Mouse (Mus musculus) heart, embryonic 11.5 days (tissue): ENCODE data around the gene Hnrnpdl. TPM values are rescaled to one million over a fixed set of nuclear protein-coding genes. Genes with fewer than 3 reads are reported as not detected.

Experiments
- ATAC-seq: fragments of 200-750 bp; cut with Nextera tagmentation; replicated peaks from 2 replicates; pipeline ENCODE4 v1.8.0; 2017; ENCODE audit warnings: moderate library complexity; ENCODE audit not compliant: insufficient number of reproducible peaks, low FRiP score, low TSS enrichment
- H3K27ac ChIP-seq: fragments of 300-500 bp; sonication (generic); 2 replicates; pipeline ENCODE4 v1.5.1; 2014; ENCODE audit warnings: mild to moderate bottlenecking, low read depth, low read length
- H3K27me3 ChIP-seq: fragments of 300-500 bp; sonication (generic); 2 replicates; pipeline ENCODE4 v1.6.1; 2014; ENCODE audit warnings: mild to moderate bottlenecking, low read length, mixed read lengths; ENCODE audit not compliant: control insufficient read depth, insufficient read depth
- H3K36me3 ChIP-seq: fragments of 300-500 bp; sonication (generic); 2 replicates; pipeline ENCODE4 v1.6.1; 2014; ENCODE audit warnings: mild to moderate bottlenecking, low read length, moderate library complexity, mixed read lengths; ENCODE audit not compliant: control insufficient read depth, insufficient read depth
- H3K4me1 ChIP-seq: fragments of 300-500 bp; sonication (generic); 2 replicates; pipeline ENCODE4 v1.6.1; 2014; ENCODE audit warnings: low read length; ENCODE audit not compliant: control insufficient read depth, insufficient read depth
- H3K4me2 ChIP-seq: fragments of 300-500 bp; sonication (generic); 2 replicates; pipeline ENCODE4 v1.6.1; 2014; ENCODE audit warnings: mild to moderate bottlenecking, moderate library complexity
- H3K4me3 ChIP-seq: fragments of 300-500 bp; sonication (generic); 2 replicates; pipeline ENCODE4 v1.5.1; 2014; ENCODE audit warnings: low read depth, low read length
- H3K9ac ChIP-seq: fragments of 300-500 bp; sonication (generic); 2 replicates; pipeline ENCODE4 v1.6.1; 2014; ENCODE audit warnings: mild to moderate bottlenecking, low read depth, low read length, moderate library complexity
- H3K9me3 ChIP-seq: fragments of 300-500 bp; sonication (generic); replicated peaks from 2 replicates; pipeline ENCODE4 v1.6.1; 2016; ENCODE audit warnings: low read length; ENCODE audit not compliant: control insufficient read depth
- WGBS: fragments of 180-500 bp; shearing (Covaris S2); extraction: QIAGEN DNeasy Blood & Tissue Kit; methylation state at CpG from one replicate; pipeline ENCODE4 v1.1.7; 2014; ENCODE audit not compliant: insufficient replicate concordance; 5-methylcytosine and 5-hydroxymethylcytosine counted together
- polyA plus RNA-seq: library from polyadenylated mRNA; unstranded; fragments of >200 nt; fragmentation: Nextera tagmentation; extraction: Ambion mirVana; gene quantifications from 2 replicates; pipeline ENCODE4 v1.2.1, GENCODE M21; 2014

The Hnrnpdl gene
- polyA plus RNA-seq, 1 experiment from 2014 or later = 125 TPM

- no peak for ATAC-seq
- peaks cover 12% of the 10 kb centered on the region for H3K4me1 ChIP-seq
- 66% methylated on average over 6 of the region's 6 CpGs for WGBS
Measured at GRCm38 (mm10) chr5:100005896-100006295, 33.6 kb downstream of the Hnrnpdl start.

GRCm38 (mm10) chr5:100005431-100005830 is 34.0 kb downstream of the Hnrnpdl start:
- H3K36me3 ChIP-seq = no peaks in the 10 kb centered on the region
- no peaks in the 10 kb centered on the region for H3K9me3 ChIP-seq
- no peak overlapping the region for H3K4me3 ChIP-seq
- no peak overlapping the region for H3K4me2 ChIP-seq
- no peak overlapping the region for H3K27ac ChIP-seq
- WGBS = 60% methylated on average over 3 of the region's 3 CpGs
- no peak overlapping the region for H3K9ac ChIP-seq
- ATAC-seq = no peak
- H3K27me3 ChIP-seq = no peaks in the 10 kb centered on the region
- H3K4me1 ChIP-seq = peaks cover 13% of the 10 kb centered on the region

More at GRCm38 (mm10) chr5:100005896-100006295, 33.6 kb downstream of the Hnrnpdl start:
- Histone ChIP-seq H3K9ac (no peak overlapping the region), H3K27me3 (no peaks in the 10 kb centered on the region), H3K27ac (no peak overlapping the region), H3K36me3 (no peaks in the 10 kb centered on the region), H3K4me2 (no peak overlapping the region), H3K9me3 (no peaks in the 10 kb centered on the region), H3K4me3 (no peak overlapping the region)

- WGBS = 76% methylated on average over 4 of the region's 4 CpGs
- H3K27me3 ChIP-seq = no peaks in the 10 kb centered on the region
Measured at GRCm38 (mm10) chr5:100003895-100004294, 35.6 kb downstream of the Hnrnpdl start.

GRCm38 (mm10) chr5:100000500-100000899 is 39.0 kb downstream of the Hnrnpdl start:
- Histone ChIP-seq H3K9me3 (peaks cover 5% of the 10 kb centered on the region; the same call in 1 of the 2 replicates), H3K27me3 (no peaks in the 10 kb centered on the region), H3K9ac (no peak overlapping the region), H3K27ac (no peak overlapping the region), H3K4me2 (no peak overlapping the region), H3K4me1 (peaks cover 4% of the 10 kb centered on the region), H3K36me3 (no peaks in the 10 kb centered on the region), H3K4me3 (no peak overlapping the region)
- ATAC-seq = no peak
- WGBS = 46% methylated on average over 8 of the region's 8 CpGs

More at GRCm38 (mm10) chr5:100003895-100004294, 35.6 kb downstream of the Hnrnpdl start:
- Histone ChIP-seq H3K36me3 (no peaks in the 10 kb centered on the region), H3K4me3 (no peak overlapping the region), H3K9me3 (no peaks in the 10 kb centered on the region), H3K4me2 (no peak overlapping the region), H3K9ac (no peak overlapping the region), H3K4me1 (peaks cover 14% of the 10 kb centered on the region), H3K27ac (no peak overlapping the region)
- no peak for ATAC-seq

GRCm38 (mm10) chr5:100000048-100000447 is 39.4 kb downstream of the Hnrnpdl start:
- Histone ChIP-seq H3K9ac (no peak overlapping the region), H3K9me3 (peaks cover 5% of the 10 kb centered on the region; the same call in 1 of the 2 replicates), H3K27ac (no peak overlapping the region), H3K27me3 (no peaks in the 10 kb centered on the region), H3K4me1 (peaks cover 2% of the 10 kb centered on the region; the same call in 1 of the 2 replicates), H3K4me3 (no peak overlapping the region), H3K36me3 (no peaks in the 10 kb centered on the region), H3K4me2 (no peak overlapping the region)
- WGBS = 69% methylated on average over 7 of the region's 7 CpGs
- no peak for ATAC-seq

- Histone ChIP-seq H3K9ac (no peak overlapping the region), H3K36me3 (no peaks in the 10 kb centered on the region), H3K9me3 (peaks cover 5% of the 10 kb centered on the region; the same call in 1 of the 2 replicates), H3K27ac (no peak overlapping the region), H3K27me3 (no peaks in the 10 kb centered on the region), H3K4me2 (no peak overlapping the region), H3K4me1 (no peaks in the 10 kb centered on the region), H3K4me3 (no peak overlapping the region)
- WGBS = 83% methylated on average over 3 of the region's 3 CpGs
- ATAC-seq = no peak
Measured at GRCm38 (mm10) chr5:99994680-99995079, 44.8 kb downstream of the Hnrnpdl start.

- Histone ChIP-seq H3K9ac (no peak overlapping the region), H3K36me3 (no peaks in the 10 kb centered on the region), H3K4me2 (no peak overlapping the region), H3K4me1 (no peaks in the 10 kb centered on the region), H3K4me3 (no peak overlapping the region), H3K9me3 (peaks cover 5% of the 10 kb centered on the region; the same call in 1 of the 2 replicates), H3K27ac (no peak overlapping the region), H3K27me3 (no peaks in the 10 kb centered on the region)
- no peak for ATAC-seq
- 81% methylated on average over 3 of the region's 3 CpGs for WGBS
Measured at GRCm38 (mm10) chr5:99994166-99994565, 45.3 kb downstream of the Hnrnpdl start.

Other genes with a start within 250 kb of the Hnrnpdl start
- 0.64 and 0.72 TPM in 2 replicates for gene Vamp9, start 133.4 kb downstream of the Hnrnpdl start, polyA plus RNA-seq
- gene Hnrnpd, start 60.7 kb downstream of the Hnrnpdl start, polyA plus RNA-seq = 113 and 120 TPM in 2 replicates
- gene 4930524J08Rik, start 60.6 kb downstream of the Hnrnpdl start, polyA plus RNA-seq = 1.5 and 1.7 TPM in 2 replicates
- gene Enoph1, start 321 bp upstream of the Hnrnpdl start, polyA plus RNA-seq = 28.0 and 31.2 TPM in 2 replicates
- 0.54 and 1.0 TPM in 2 replicates for gene Tmem150c, start 120.1 kb upstream of the Hnrnpdl start, polyA plus RNA-seq